Mouse (Mus musculus) naive thymus-derived CD4-positive, alpha-beta T cell, adult 2 months (primary cell): Measurements from ENCODE around the gene Kcna2.
A peak's percentile ranks its signal among the peaks of the same experiment; 100 is the strongest.

Experiments
- DNase-seq: peaks from one replicate; pipeline ENCODE4 v3.0.0-alpha.2; 2011; ENCODE audit warnings: low read depth

Kcna2 gene

GRCm38 (mm10) chr3:107100811-107101455, at the start of gene Kcna2:
Kcna2 (plus strand) TSS chr3:107101146.
- DNase-seq = peak; percentile 39

- DNase-seq = peak; percentile 46
Observed at GRCm38 (mm10) chr3:107061468-107061867, 39.5 kb upstream of the Kcna2 start.

- DNase-seq = peak; percentile 70
Observed at GRCm38 (mm10) chr3:107062771-107063170, 38.2 kb upstream of the Kcna2 start.

GRCm38 (mm10) chr3:107065510-107066095, 35.3 kb upstream of the Kcna2 start:
- DNase-seq = no peak

GRCm38 (mm10) chr3:107066165-107066850, 34.6 kb upstream of the Kcna2 start:
- DNase-seq = no peak

GRCm38 (mm10) chr3:107067245-107067644, 33.7 kb upstream of the Kcna2 start:
- no peak for DNase-seq

GRCm38 (mm10) chr3:107073863-107074262, 27.1 kb upstream of the Kcna2 start:
- no peak for DNase-seq

- DNase-seq = no peak
Observed at GRCm38 (mm10) chr3:107075705-107076104, 25.2 kb upstream of the Kcna2 start.

- peak; percentile 64 for DNase-seq
Observed at GRCm38 (mm10) chr3:107076658-107077057, 24.3 kb upstream of the Kcna2 start.

- DNase-seq = no peak
Observed at GRCm38 (mm10) chr3:107077101-107077500, 23.8 kb upstream of the Kcna2 start.

- peak; percentile 69 for DNase-seq
Observed at GRCm38 (mm10) chr3:107080803-107081202, 20.1 kb upstream of the Kcna2 start.

- no peak for DNase-seq
Observed at GRCm38 (mm10) chr3:107081227-107081626, 19.7 kb upstream of the Kcna2 start.

GRCm38 (mm10) chr3:107084586-107084985, 16.4 kb upstream of the Kcna2 start:
- DNase-seq = peak; percentile 45

GRCm38 (mm10) chr3:107087410-107087809, 13.5 kb upstream of the Kcna2 start:
- no peak for DNase-seq

- no peak for DNase-seq
Observed at GRCm38 (mm10) chr3:107088820-107089219, 12.1 kb upstream of the Kcna2 start.

- DNase-seq = peak; percentile 61
Observed at GRCm38 (mm10) chr3:107089475-107089874, 11.5 kb upstream of the Kcna2 start.

GRCm38 (mm10) chr3:107090001-107090400, 10.9 kb upstream of the Kcna2 start:
- peak; percentile 67 for DNase-seq

- no peak for DNase-seq
Observed at GRCm38 (mm10) chr3:107090403-107091150, 10.4 kb upstream of the Kcna2 start.

GRCm38 (mm10) chr3:107094028-107094427, 6.9 kb upstream of the Kcna2 start:
- peak; percentile 80 for DNase-seq

GRCm38 (mm10) chr3:107096269-107096731, 4.6 kb upstream of the Kcna2 start:
- peak; percentile 14 for DNase-seq

- DNase-seq = peak; percentile 74
Observed at GRCm38 (mm10) chr3:107099866-107100265, 1.1 kb upstream of the Kcna2 start.

GRCm38 (mm10) chr3:107101456-107101786, 475 bp downstream of the Kcna2 start:
- no peak for DNase-seq
